Mouse (Mus musculus) G1E-ER4 (cell line): ENCODE data around the gene Pex1. TPM values are rescaled to one million over a fixed set of nuclear protein-coding genes. Genes with fewer than 3 reads are reported as not detected.

Source experiments
- GATA1 ChIP-seq: IDR thresholded peaks from one replicate; pipeline ENCODE4 v1.8.0; 2012; ENCODE audit warnings: low read length, inconsistent platforms
- polyA plus RNA-seq: library from polyadenylated mRNA; stranded (reverse); fragments of >175 nt; gene quantifications from 2 replicates; pipeline ENCODE4 v1.2.3, GENCODE M21; 2012

The Pex1 gene
- 3.3 and 4.3 TPM in 2 replicates for polyA plus RNA-seq

GRCm38 (mm10) chr5:3595693-3596398, at the start of gene Pex1:
Gene Pex1 (plus strand): TSS chr5:3596066.
- TF ChIP-seq GATA1 = no peak

GRCm38 (mm10) chr5:3546226-3546625, 49.6 kb upstream of the Pex1 start:
- TF ChIP-seq GATA1 = no peak

GRCm38 (mm10) chr5:3551481-3551880, 44.4 kb upstream of the Pex1 start:
- no peak for TF ChIP-seq GATA1

GRCm38 (mm10) chr5:3554198-3554597, 41.7 kb upstream of the Pex1 start:
- no peak for TF ChIP-seq GATA1

GRCm38 (mm10) chr5:3571266-3571665, 24.6 kb upstream of the Pex1 start, which contains the start of gene 1700109H08Rik:
Gene 1700109H08Rik (plus strand): TSS chr5:3571566.
- no peak for TF ChIP-seq GATA1

GRCm38 (mm10) chr5:3574825-3575224, 21.0 kb upstream of the Pex1 start:
- no peak for TF ChIP-seq GATA1

GRCm38 (mm10) chr5:3577939-3578338, 17.9 kb upstream of the Pex1 start:
- no peak for TF ChIP-seq GATA1

GRCm38 (mm10) chr5:3579066-3579465, 16.8 kb upstream of the Pex1 start:
- TF ChIP-seq GATA1 = no peak

GRCm38 (mm10) chr5:3596399-3596766, 517 bp downstream of the Pex1 start, which contains the start of gene Rbm48:
Gene Rbm48 (minus strand): TSS chr5:3596585.
- TF ChIP-seq GATA1 = no peak

- no peak for TF ChIP-seq GATA1
These were observed 1.3 kb downstream of the Pex1 start for GRCm38 (mm10) chr5:3597171-3597570.

GRCm38 (mm10) chr5:3598766-3599165, 2.9 kb downstream of the Pex1 start:
- TF ChIP-seq GATA1 = no peak

GRCm38 (mm10) chr5:3600298-3600697, 4.4 kb downstream of the Pex1 start:
- TF ChIP-seq GATA1 = no peak

- no peak for TF ChIP-seq GATA1
These were observed 4.9 kb downstream of the Pex1 start for GRCm38 (mm10) chr5:3600790-3601189.

- no peak for TF ChIP-seq GATA1
These were observed 11.2 kb downstream of the Pex1 start for GRCm38 (mm10) chr5:3607114-3607513.

- TF ChIP-seq GATA1 = no peak
These were observed 13.4 kb downstream of the Pex1 start for GRCm38 (mm10) chr5:3609241-3609640.

- no peak for TF ChIP-seq GATA1
These were observed 24.6 kb downstream of the Pex1 start for GRCm38 (mm10) chr5:3620486-3620885.

- no peak for TF ChIP-seq GATA1
These were observed 34.2 kb downstream of the Pex1 start for GRCm38 (mm10) chr5:3630055-3630454.
